Mouse (Mus musculus): ENCODE data around the gene Mrtfb. TPM values are rescaled to one million over a fixed set of nuclear protein-coding genes. Genes with fewer than 3 reads are reported as not detected.

Mrtfb gene
- polyA plus RNA-seq, 1 experiment from 2014 or later = 15.2 TPM

MicroRNA genes within 50 kb of the gene (microRNA counts, 519-probe panel; counts per million panel counts)
- microRNA mmu-miR-193b = not detected

Small RNAs within 50 kb of the gene (microRNA-seq; reads per million reads assigned to microRNA genes)
- 31.8 reads per million, percentile 39 among the genes with 10 or more reads in this experiment for gene Mir193b
- gene Mir365-1 = not detected

Other genes starting within 250 kb of the Mrtfb start
- 17.6 and 19.3 TPM in 2 replicates for gene Ercc4, start 146.8 kb upstream of the Mrtfb start, polyA plus RNA-seq (2016; fragmentation: Nextera tagmentation; extraction: Ambion mirVana)